Comparison of ENCODE assay signal across 13 mouse cellular contexts in the genomic region with DNA sequence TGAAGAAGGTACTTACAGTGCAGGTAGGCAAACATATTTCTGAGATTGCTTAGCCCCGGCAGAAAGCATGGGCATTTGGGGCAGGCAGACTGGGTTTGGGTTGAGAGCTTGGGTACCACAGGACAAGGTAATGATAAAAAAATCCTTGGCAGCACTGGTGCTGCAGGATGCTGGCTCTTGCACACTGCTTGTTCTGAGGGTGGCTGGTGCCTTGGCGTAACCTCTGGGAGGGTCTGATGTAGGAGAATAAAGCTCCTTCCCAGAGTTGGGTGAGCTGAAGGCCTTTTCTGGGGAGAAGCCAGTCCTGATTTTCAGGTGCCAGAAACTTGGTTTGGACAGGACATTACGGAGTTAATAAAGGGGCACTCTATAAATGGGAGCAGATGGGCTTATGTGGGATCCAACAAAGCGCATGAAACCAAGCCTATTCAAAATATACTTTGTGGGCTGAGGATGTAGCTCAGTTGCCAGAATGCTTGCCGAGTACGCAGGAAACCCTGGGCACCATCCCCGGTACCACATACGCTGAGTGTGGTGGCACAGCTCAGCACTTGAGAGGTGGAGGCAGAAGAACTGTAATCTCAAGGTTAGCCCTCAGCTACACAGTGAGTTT. TPM values are rescaled to one million over a fixed set of nuclear protein-coding genes. Genes with fewer than 3 reads are reported as not detected.
A peak's percentile ranks its signal among the peaks of the same experiment; 100 is the strongest.
DNase-seq lines count a peak whose midpoint lies in the region; ATAC-seq and TF ChIP-seq lines count a peak whose summit lies in the region.
"Had no signal": no experiment of that assay in that cellular context is flagged by ENCODE, and none has a peak within 500 bp of the region (broad histone marks: within the 10 kb centered on the region; RNA-seq: fewer than 3 reads in every experiment).

No protein-coding gene starts in this region.

- no peaks in the 10 kb centered on the region for H3K36me3 ChIP-seq in embryonic facial prominence, embryonic 11.5 days (replicated peaks; ENCODE audit: control insufficient read depth, insufficient read depth, low read depth, low read length)
- no peaks in the 10 kb centered on the region for H3K36me3 ChIP-seq in embryonic facial prominence, embryonic 10.5 days (replicated peaks)
- H3K36me3 ChIP-seq in lung, embryonic 15.5 days = no peaks in the 10 kb centered on the region
- H3K36me3 ChIP-seq in forebrain, postnatal 0 days (ENCODE audit: insufficient read depth) = no peaks in the 10 kb centered on the region
- H3K36me3 ChIP-seq: embryonic facial prominence, embryonic 12.5 days; limb, embryonic 13.5 days; stomach, embryonic 15.5 days had no signal

- no peaks in the 10 kb centered on the region for H3K27me3 ChIP-seq in embryonic facial prominence, embryonic 11.5 days (ENCODE audit: control insufficient read depth, insufficient read depth, low read length)
- no peaks in the 10 kb centered on the region for H3K27me3 ChIP-seq in embryonic facial prominence, embryonic 10.5 days (replicated peaks; ENCODE audit: low read depth, poor library complexity, severe bottlenecking)
- H3K27me3 ChIP-seq in lung, embryonic 15.5 days = no peaks in the 10 kb centered on the region
- no peaks in the 10 kb centered on the region for H3K27me3 ChIP-seq in forebrain, postnatal 0 days (ENCODE audit: insufficient read depth, low read length)
- H3K27me3 ChIP-seq: embryonic facial prominence, embryonic 12.5 days; limb, embryonic 13.5 days; stomach, embryonic 15.5 days had no signal

- H3K4me3 ChIP-seq in embryonic facial prominence, embryonic 11.5 days (ENCODE audit: low read depth, low read length) = no peak overlapping the region
- no peak overlapping the region for H3K4me3 ChIP-seq in embryonic facial prominence, embryonic 10.5 days
- H3K4me3 ChIP-seq in lung, embryonic 15.5 days = no peak overlapping the region
- H3K4me3 ChIP-seq in forebrain, postnatal 0 days (ENCODE audit: low read depth, low read length) = no peak overlapping the region
- H3K4me3 ChIP-seq: embryonic facial prominence, embryonic 12.5 days; heart, adult 2 months; limb, embryonic 13.5 days; stomach, embryonic 15.5 days had no signal

- H3K27ac ChIP-seq in embryonic facial prominence, embryonic 11.5 days (replicated peaks; ENCODE audit: low read depth, low read length) = no peak overlapping the region
- no peak overlapping the region for H3K27ac ChIP-seq in embryonic facial prominence, embryonic 10.5 days (replicated peaks)
- peak overlapping the region; percentile 65 for H3K27ac ChIP-seq in lung, embryonic 15.5 days
- H3K27ac ChIP-seq in forebrain, postnatal 0 days (ENCODE audit: low read depth, low read length) = no peak overlapping the region
- H3K27ac ChIP-seq: embryonic facial prominence, embryonic 12.5 days; limb, embryonic 13.5 days; macrophage; stomach, embryonic 15.5 days had no signal

- 70% methylated on average over 8 of the region's 8 CpGs for WGBS in embryonic facial prominence, embryonic 11.5 days
- WGBS in embryonic facial prominence, embryonic 10.5 days = 80% methylated on average over 8 of the region's 8 CpGs
- WGBS in lung, embryonic 15.5 days = 76% methylated on average over 8 of the region's 8 CpGs
- 54% methylated on average over 8 of the region's 8 CpGs for WGBS in forebrain, postnatal 0 days

- H3K9me3 ChIP-seq in embryonic facial prominence, embryonic 11.5 days (replicated peaks; ENCODE audit: control insufficient read depth, low read length) = no peaks in the 10 kb centered on the region
- no peaks in the 10 kb centered on the region for H3K9me3 ChIP-seq in embryonic facial prominence, embryonic 10.5 days
- H3K9me3 ChIP-seq in lung, embryonic 15.5 days = no peaks in the 10 kb centered on the region
- no peaks in the 10 kb centered on the region for H3K9me3 ChIP-seq in forebrain, postnatal 0 days (ENCODE audit: low read length)
- H3K9me3 ChIP-seq: embryonic facial prominence, embryonic 12.5 days; limb, embryonic 13.5 days; stomach, embryonic 15.5 days had no signal

- no peak for ATAC-seq in embryonic facial prominence, embryonic 11.5 days (replicated peaks; ENCODE audit: insufficient number of reproducible peaks, low FRiP score, low TSS enrichment, low read depth)
- peak; percentile 9; the same call in 1 of the 2 replicates for ATAC-seq in lung, embryonic 15.5 days (ENCODE audit: borderline replicate concordance, extremely low read depth, low FRiP score, low TSS enrichment)
- ATAC-seq in forebrain, postnatal 0 days = peak; percentile 35

- no peaks in the 10 kb centered on the region for H3K4me1 ChIP-seq in embryonic facial prominence, embryonic 11.5 days (ENCODE audit: control insufficient read depth, insufficient read depth, low read length)
- peaks cover 14% of the 10 kb centered on the region; the same call in 1 of the 2 replicates for H3K4me1 ChIP-seq in embryonic facial prominence, embryonic 10.5 days
- peaks cover 54% of the 10 kb centered on the region for H3K4me1 ChIP-seq in lung, embryonic 15.5 days
- H3K4me1 ChIP-seq in forebrain, postnatal 0 days (ENCODE audit: insufficient read depth) = 0 out of 2 replicates have a peak, but pooled peaks cover 10% of the 10 kb centered on the region

- TF ChIP-seq CTCF in forebrain, postnatal 0 days (IDR thresholded peaks at IDR 0.05; ENCODE audit: low read depth) = no peak

- no peak overlapping the region for H3K9ac ChIP-seq in embryonic facial prominence, embryonic 11.5 days (replicated peaks; ENCODE audit: low read length)
- H3K9ac ChIP-seq in lung, embryonic 15.5 days = no peak overlapping the region
- H3K9ac ChIP-seq in forebrain, postnatal 0 days = no peak overlapping the region
- H3K9ac ChIP-seq: embryonic facial prominence, embryonic 12.5 days; limb, embryonic 13.5 days; stomach, embryonic 15.5 days had no signal

- H3K4me2 ChIP-seq in embryonic facial prominence, embryonic 11.5 days (ENCODE audit: low read depth, low read length) = no peak overlapping the region
- no peak overlapping the region for H3K4me2 ChIP-seq in lung, embryonic 15.5 days
- H3K4me2 ChIP-seq in forebrain, postnatal 0 days (ENCODE audit: low read depth) = no peak overlapping the region
- H3K4me2 ChIP-seq: embryonic facial prominence, embryonic 12.5 days; limb, embryonic 13.5 days; stomach, embryonic 15.5 days had no signal

- DNase-seq in embryonic facial prominence, embryonic 11.5 days (ENCODE audit: low spot score) = peak; percentile 3
- no peak for DNase-seq in embryonic facial prominence, embryonic 10.5 days (ENCODE audit: low spot score)
- DNase-seq in lung, postnatal 25 days (ENCODE audit: low spot score) = no peak
- peak; percentile 30 for DNase-seq in forebrain, postnatal 0 days
- DNase-seq in right cerebral cortex, adult 2 months (ENCODE audit: low spot score in 2 of 2) = peak; percentile 35 to 50
- no peak for DNase-seq in yolk sac, embryonic 10.5 days (ENCODE audit: low spot score)
- DNase-seq in spleen, postnatal 14 days (ENCODE audit: low spot score in 2 of 2) = no peak

RNA-seq across cellular contexts. Expression of gene Lyst, which starts 15.8 kb away (rescaled TPM):
- 1.6 and 2.3 TPM in 2 replicates for polyA plus RNA-seq in embryonic facial prominence, embryonic 11.5 days (2014; fragmentation: Nextera tagmentation; extraction: Ambion mirVana)
- 3.5 and 3.6 TPM in 2 replicates for polyA plus RNA-seq in embryonic facial prominence, embryonic 10.5 days (2016; fragmentation: Nextera tagmentation; extraction: Ambion mirVana)
- 4.9 and 5.3 TPM in 2 replicates for polyA plus RNA-seq in lung, embryonic 15.5 days (2015; fragmentation: Nextera tagmentation; extraction: Ambion mirVana)
- 13.2 and 14.2 TPM in 2 replicates for total RNA-seq in forebrain, postnatal 0 days (2014; rRNA removed)
- polyA plus RNA-seq in forebrain, postnatal 0 days (2015; fragmentation: Nextera tagmentation; extraction: Ambion mirVana) = 1.5 and 3.5 TPM in 2 replicates

Comparison
In these comparisons a context has a peak if more than half of its experiments do, and no peak if none do; other contexts are left out.
1. DNase-seq: peak in embryonic facial prominence, embryonic 11.5 days (single experiment), forebrain, postnatal 0 days (single experiment) and right cerebral cortex, adult 2 months (2 of 2); none in embryonic facial prominence, embryonic 10.5 days (single experiment), lung, postnatal 25 days (single experiment), yolk sac, embryonic 10.5 days (single experiment) and spleen, postnatal 14 days (0 of 2).